Mouse (Mus musculus) right cerebral cortex, adult 18-20 months (tissue): Measurements from ENCODE around the gene Eif2b3.

Experiments
- DNase-seq: peaks from one replicate; pipeline ENCODE4 v3.0.0; 2022; ENCODE audit warnings: mixed read lengths

The Eif2b3 gene

GRCm38 (mm10) chr4:117095551-117096452, 76.6 kb downstream of the Eif2b3 start, which contains the start of gene Ptch2:
Gene Ptch2 (plus strand): TSS chr4:117096075.
- peak; percentile 41 for DNase-seq

DNA sequence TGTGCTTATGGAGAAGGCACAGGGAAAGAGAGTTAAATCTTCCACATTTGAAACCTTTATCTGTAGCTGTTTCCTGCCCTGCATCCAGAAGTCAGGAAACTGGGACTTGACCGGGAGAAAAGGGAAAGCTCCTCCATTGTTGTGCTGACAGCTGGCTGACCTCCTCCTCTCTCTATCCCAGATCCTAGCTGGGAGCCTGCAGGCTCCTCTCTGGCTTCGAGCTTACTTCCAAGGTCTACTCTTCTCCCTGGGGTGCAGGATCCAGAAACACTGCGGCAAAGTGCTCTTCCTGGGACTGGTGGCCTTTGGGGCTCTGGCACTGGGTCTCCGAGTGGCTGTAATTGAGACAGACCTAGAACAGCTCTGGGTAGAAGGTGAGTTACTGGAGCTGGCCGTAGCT, 77.5 kb downstream of the Eif2b3 start:
- no peak for DNase-seq

GRCm38 (mm10) chr4:117097969-117098763, 79.0 kb downstream of the Eif2b3 start:
- no peak for DNase-seq

DNA sequence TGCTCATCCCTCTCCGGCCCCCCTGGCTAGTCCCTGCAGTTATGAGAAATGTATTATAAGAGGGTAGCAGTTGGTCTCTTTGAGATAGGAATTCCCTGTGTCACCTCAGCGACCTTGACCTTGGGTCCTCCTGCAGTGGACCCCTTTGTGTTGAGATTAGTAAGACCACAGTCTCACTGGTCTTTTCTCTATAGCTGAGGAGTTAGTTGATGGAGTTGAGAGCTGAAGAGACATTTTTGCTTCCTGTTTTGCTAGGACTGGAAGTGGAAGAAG, 79.5 kb downstream of the Eif2b3 start:
- DNase-seq = no peak

DNA sequence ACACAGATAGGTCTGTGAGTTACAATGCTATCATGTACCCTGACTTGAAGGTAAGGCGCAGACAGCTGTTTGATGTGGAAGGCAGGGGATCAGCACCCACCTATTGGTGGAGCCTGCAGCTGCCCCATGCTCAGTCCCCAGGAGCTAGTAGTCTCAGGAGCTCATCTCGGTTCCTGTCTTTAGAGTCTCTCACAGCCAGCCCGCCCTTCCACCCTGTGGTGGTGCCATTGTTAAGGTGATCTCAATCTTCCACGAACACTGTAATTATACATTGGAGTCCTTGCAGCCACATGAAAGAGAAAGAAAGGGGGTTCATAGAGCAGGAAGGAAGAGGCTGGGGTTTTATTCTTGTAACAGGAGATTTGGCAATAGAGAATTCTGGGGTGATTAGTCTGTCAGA, 80.8 kb downstream of the Eif2b3 start:
- DNase-seq = no peak

DNA sequence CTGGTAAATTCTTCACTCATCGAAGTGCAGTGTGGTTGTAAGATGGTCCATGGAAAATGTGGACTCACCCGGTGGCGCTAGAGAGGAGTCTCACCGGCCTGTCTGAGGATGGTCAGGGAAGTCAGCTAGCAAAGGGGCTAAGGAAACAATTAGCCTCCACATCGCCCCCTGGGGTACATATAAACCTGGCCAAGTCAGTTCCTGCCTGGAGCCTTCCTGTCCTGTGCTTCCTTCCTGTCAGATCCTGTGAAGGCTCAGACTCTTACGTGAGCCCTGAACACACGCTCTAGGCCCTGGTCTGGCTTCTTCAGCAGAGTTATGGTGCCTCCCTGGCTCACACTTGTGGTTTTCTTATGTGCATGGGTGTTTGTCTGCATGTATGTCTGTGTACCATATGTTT, 82.0 kb downstream of the Eif2b3 start:
- DNase-seq = no peak

- DNase-seq = no peak
Measured at GRCm38 (mm10) chr4:117104672-117105071, 85.5 kb downstream of the Eif2b3 start.

- no peak for DNase-seq
Measured at GRCm38 (mm10) chr4:117105127-117105526, 85.9 kb downstream of the Eif2b3 start.

DNA sequence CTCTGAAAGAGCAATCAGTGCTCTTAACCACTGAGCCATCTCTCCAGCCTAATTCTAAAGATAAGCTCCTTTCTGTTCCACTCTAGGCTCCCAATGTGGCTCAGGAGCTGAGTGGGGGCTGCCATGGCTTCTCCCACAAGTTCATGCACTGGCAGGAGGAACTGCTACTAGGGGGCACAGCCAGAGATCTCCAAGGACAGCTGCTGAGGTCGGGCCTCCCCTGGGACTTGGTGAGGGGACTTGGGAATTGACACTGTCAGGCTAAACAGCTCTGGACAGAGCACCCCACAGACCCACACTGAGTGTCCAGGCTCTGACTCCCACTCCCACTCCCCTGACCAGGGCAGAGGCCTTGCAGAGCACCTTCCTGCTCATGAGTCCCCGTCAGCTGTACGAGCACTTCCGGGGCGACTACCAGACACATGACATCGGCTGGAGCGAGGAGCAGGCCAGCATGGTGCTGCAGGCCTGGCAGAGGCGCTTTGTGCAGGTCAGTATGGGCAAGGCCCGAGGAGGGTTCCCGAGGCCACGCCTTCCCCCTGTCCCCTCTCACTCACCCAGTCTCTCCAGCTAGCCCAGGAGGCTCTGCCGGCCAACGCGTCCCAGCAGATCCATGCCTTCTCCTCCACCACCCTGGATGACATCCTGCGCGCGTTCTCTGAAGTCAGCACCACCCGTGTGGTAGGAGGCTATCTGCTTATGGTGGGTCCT, 88.8 kb downstream of the Eif2b3 start:
- DNase-seq = no peak

GRCm38 (mm10) chr4:117108524-117108849, 89.3 kb downstream of the Eif2b3 start:
- no peak for DNase-seq

- DNase-seq = no peak
Measured at GRCm38 (mm10) chr4:117109330-117109729, 90.1 kb downstream of the Eif2b3 start.

- DNase-seq = no peak
Measured at GRCm38 (mm10) chr4:117110249-117110648, 91.0 kb downstream of the Eif2b3 start.

DNA sequence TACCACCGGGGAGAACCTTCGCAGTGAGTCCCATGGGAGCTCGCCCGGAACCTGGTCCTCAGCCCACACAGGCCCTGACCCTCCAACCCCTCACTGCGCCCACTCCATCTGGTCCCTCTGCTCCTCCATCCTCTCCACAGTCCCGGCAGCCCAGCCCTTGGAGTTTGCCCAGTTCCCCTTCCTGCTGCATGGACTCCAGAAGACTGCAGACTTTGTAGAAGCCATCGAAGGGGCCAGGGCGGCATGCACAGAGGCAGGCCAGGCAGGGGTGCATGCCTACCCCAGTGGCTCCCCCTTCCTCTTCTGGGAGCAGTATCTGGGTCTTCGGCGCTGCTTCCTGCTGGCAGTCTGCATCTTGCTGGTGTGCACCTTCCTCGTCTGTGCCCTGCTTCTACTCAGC, 91.8 kb downstream of the Eif2b3 start:
- no peak for DNase-seq

DNA sequence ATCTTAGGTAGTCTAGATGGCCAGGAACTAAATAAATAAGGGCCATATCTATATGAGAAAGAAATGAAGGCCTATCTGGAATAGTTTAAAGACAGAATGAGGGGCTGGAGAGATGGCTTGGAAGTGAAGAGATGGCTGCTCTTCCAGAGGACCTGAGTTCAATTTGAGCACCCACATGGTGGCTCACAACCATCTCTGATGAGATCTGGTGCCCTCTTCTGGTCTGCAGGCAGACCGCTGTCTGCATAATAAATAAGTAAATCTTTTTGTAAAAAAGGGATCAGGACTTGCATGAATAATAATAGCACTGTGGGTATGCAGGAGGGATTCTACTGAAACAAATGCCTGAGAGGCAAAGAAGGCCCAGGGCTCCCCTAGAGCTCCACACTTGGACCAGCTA, 94.0 kb downstream of the Eif2b3 start:
- no peak for DNase-seq

DNA sequence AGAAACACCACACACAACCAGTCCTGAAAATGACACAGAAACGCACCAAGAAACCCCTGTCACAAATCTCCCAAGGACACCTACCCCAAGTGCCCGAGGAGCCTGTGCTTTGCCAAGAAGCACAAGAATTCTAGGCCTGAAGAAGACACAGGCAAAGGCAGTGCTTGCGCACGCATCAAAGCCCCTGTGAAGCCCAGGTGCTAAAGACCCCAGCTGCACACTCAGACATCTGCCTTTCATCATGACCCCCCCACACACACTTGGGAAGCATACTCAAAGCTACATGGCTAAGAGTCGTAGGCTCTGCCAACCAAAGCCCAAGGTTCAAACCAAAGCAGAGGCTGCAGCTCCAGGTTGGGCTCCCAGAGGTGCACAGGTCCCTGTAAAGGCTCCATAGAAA, 96.4 kb downstream of the Eif2b3 start:
- DNase-seq = no peak

- DNase-seq = no peak
Measured at GRCm38 (mm10) chr4:117117931-117118330, 98.7 kb downstream of the Eif2b3 start.

GRCm38 (mm10) chr4:117119636-117120035, 100.4 kb downstream of the Eif2b3 start:
- DNase-seq = no peak

GRCm38 (mm10) chr4:117120052-117120444, 100.8 kb downstream of the Eif2b3 start:
- DNase-seq = no peak

GRCm38 (mm10) chr4:117120445-117121414, 101.5 kb downstream of the Eif2b3 start:
- DNase-seq = peak; percentile 97

DNA sequence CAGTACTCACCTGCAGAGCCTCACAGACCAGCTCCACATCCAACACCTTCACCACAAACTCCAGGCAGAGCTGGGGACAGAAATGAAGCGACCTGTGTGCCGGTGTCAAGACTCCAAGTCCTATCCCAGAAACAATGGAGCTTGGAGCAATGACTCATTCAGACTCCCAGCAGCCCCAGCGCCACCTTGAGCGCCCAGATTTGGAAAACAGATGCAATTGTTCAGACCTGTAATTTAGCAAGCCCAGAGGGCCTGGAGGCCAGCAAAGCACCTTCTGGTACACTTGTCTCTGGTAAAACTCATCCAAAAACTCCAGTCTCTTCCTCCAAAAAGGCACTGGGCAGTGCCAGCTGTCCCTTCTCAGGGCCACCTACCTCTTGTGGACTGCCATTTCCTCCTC, 103.0 kb downstream of the Eif2b3 start:
- DNase-seq = no peak

- no peak for DNase-seq
Measured at GRCm38 (mm10) chr4:117123546-117124217, 104.5 kb downstream of the Eif2b3 start.

- DNase-seq = no peak
Measured at GRCm38 (mm10) chr4:117124218-117124517, 105.0 kb downstream of the Eif2b3 start.
